Mouse (Mus musculus) kidney, embryonic 16.5 days (tissue): ENCODE results near the gene Mpp4. TPM values are rescaled to one million over a fixed set of nuclear protein-coding genes. Genes with fewer than 3 reads are reported as not detected.

Experiments used
- ATAC-seq: fragments of 200-750 bp; cut with Nextera tagmentation; 2 replicates; pipeline ENCODE4 v1.8.0; 2017; ENCODE audit warnings: moderate TSS enrichment; ENCODE audit not compliant: low FRiP score, low TSS enrichment
- H3K27ac ChIP-seq: fragments of 300-500 bp; sonication (generic); 2 replicates; pipeline ENCODE4 v1.5.1; 2014; ENCODE audit warnings: low read length
- H3K27me3 ChIP-seq: fragments of 300-500 bp; sonication (generic); 2 replicates; pipeline ENCODE4 v1.6.1; 2014; ENCODE audit warnings: low read length, control low read depth, mixed read lengths; ENCODE audit not compliant: insufficient read depth
- H3K36me3 ChIP-seq: fragments of 300-500 bp; sonication (generic); 2 replicates; pipeline ENCODE4 v1.6.1; 2014; ENCODE audit warnings: low read length, control low read depth, mixed read lengths; ENCODE audit not compliant: insufficient read depth
- H3K4me1 ChIP-seq: fragments of 300-500 bp; sonication (generic); 2 replicates; pipeline ENCODE4 v1.6.1; 2014; ENCODE audit warnings: low read length, control low read depth, mixed read lengths; ENCODE audit not compliant: insufficient read depth
- H3K4me2 ChIP-seq: fragments of 300-500 bp; sonication (generic); replicated peaks from 2 replicates; pipeline ENCODE4 v1.6.1; 2014; ENCODE audit warnings: low read depth, low read length
- H3K4me3 ChIP-seq: fragments of 300-500 bp; sonication (generic); 2 replicates; pipeline ENCODE4 v1.5.1; 2014; ENCODE audit warnings: mild to moderate bottlenecking, low read length
- H3K9ac ChIP-seq: fragments of 300-500 bp; sonication (generic); replicated peaks from 2 replicates; pipeline ENCODE4 v1.6.1; 2014; ENCODE audit warnings: low read length
- H3K9me3 ChIP-seq: fragments of 300-500 bp; sonication (generic); 2 replicates; pipeline ENCODE4 v1.6.1; 2016; ENCODE audit warnings: low read length, control low read depth
- WGBS: fragments of 180-500 bp; shearing (Covaris S2); extraction: QIAGEN DNeasy Blood & Tissue Kit; methylation state at CpG from one replicate; pipeline ENCODE4 v1.1.7; 2014; 5-methylcytosine and 5-hydroxymethylcytosine counted together
- polyA plus RNA-seq: library from polyadenylated mRNA; unstranded; fragments of >200 nt; fragmentation: Nextera tagmentation; extraction: Ambion mirVana; gene quantifications from 2 replicates; pipeline ENCODE4 v1.2.1, GENCODE M21; 2015

Gene Mpp4
- polyA plus RNA-seq: 0.48 and 0.65 TPM in 2 replicates

DNA sequence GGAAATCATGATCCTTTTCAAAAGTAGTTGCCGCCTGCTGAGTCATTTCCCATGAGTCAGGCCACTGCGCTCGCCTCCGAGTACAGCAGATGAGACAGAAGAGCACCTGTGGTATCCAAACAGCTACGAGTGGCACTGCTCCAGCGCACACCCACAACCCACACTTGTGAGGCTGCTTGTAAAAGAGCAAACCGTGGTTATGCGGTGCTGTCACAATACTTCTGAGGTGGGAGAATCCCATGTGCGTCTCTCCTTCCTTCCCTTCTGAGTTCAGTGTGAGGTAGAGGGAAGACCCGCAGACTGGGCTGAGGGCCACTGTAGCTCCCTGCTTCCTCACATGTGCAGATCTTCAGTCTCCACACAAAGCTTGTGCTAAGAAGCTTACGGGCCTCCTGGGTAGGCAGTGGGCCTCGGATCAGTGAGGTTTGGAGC lies at the start of gene Mpp4:
TSS of gene Mpp4 (minus strand) at position 360 of the 432 bp plus-strand sequence.
- Histone ChIP-seq H3K27me3 (no peaks in the 10 kb centered on the region), H3K9ac (no peak within 1 kb of the TSS), H3K4me2 (no peak within 1 kb of the TSS), H3K27ac (no peak within 1 kb of the TSS), H3K9me3 (no peaks in the 10 kb centered on the region), H3K36me3 (peaks cover 24% of the 10 kb centered on the region), H3K4me1 (peaks cover 2% of the 10 kb centered on the region; the same call in 1 of the 2 replicates), H3K4me3 (no peak within 1 kb of the TSS)
- WGBS: 78% methylated on average over 12 of the region's 12 CpGs
- ATAC-seq: no peak

DNA sequence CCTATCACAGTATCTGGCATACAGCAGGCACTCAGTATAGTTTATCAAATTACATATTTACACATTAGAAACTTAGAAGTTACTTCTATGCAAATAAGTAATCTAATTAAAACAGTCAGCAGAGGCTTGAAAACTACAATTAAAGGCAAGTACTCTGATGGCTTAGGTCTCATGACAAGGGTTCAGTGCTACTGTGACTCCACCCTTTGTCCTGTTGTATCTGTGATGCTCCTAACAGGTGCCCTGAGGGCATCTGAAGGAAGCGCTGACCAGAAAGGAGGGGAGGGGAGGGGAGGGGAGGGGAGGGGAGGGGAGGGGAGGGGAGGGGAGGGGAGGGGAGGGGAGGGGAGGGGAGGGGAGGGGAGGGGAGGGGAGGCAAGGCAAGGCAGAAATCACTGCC lies 49.8 kb upstream of the Mpp4 start:
- H3K27ac ChIP-seq: no peak overlapping the region
- no CpG with 5 or more reads among the region's 1 CpGs for WGBS
- peaks cover 8% of the 10 kb centered on the region; the same call in 1 of the 2 replicates for H3K36me3 ChIP-seq
- no peaks in the 10 kb centered on the region for H3K9me3 ChIP-seq
- no peak overlapping the region for H3K9ac ChIP-seq
- ATAC-seq: no peak
- H3K4me1 ChIP-seq: peaks cover 3% of the 10 kb centered on the region; the same call in 1 of the 2 replicates
- H3K4me2 ChIP-seq: no peak overlapping the region
- H3K27me3 ChIP-seq: no peaks in the 10 kb centered on the region
- no peak overlapping the region for H3K4me3 ChIP-seq

DNA sequence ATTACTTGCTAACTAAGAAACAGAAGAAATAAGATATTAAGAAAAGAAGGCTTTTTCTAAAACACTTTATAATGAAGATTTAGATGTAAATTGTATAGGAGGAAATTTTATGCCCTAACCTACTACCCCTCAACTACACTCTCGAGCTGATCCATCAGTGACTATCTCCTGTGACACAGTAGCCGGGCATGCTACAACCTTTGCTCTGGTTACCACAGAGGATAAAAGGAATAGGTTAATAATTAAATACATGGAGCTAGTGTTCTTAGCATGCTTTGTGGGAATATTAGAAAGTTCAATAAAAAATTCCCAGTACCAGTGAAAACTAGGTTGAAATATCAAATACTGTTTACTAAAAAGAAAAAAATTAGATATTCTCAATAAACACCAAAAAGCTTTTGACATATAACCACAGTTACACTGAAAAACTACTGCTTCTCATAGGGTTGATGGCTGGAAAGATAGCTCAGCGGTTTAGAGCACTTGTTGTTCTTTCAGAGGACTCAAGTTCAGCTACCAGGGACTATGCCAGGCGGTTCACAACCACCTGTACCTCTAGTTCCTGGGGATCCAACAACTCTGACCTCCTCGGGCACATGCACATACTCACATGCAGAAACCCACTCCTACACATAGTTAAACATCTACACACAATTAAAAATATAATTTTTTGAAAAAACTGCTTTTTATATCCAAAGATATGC lies 49.0 kb upstream of the Mpp4 start:
- WGBS: 52% methylated on average over 5 of the region's 5 CpGs
- no peaks in the 10 kb centered on the region for H3K9me3 ChIP-seq
- peaks cover 8% of the 10 kb centered on the region; the same call in 1 of the 2 replicates for H3K36me3 ChIP-seq
- H3K27me3 ChIP-seq: no peaks in the 10 kb centered on the region
- H3K27ac ChIP-seq: peak overlapping the region; percentile 77; the same call in 1 of the 2 replicates
- no peak overlapping the region for H3K4me3 ChIP-seq
- no peak overlapping the region for H3K4me2 ChIP-seq
- ATAC-seq: peak; percentile 88
- H3K9ac ChIP-seq: no peak overlapping the region
- peaks cover 3% of the 10 kb centered on the region; the same call in 1 of the 2 replicates for H3K4me1 ChIP-seq

DNA sequence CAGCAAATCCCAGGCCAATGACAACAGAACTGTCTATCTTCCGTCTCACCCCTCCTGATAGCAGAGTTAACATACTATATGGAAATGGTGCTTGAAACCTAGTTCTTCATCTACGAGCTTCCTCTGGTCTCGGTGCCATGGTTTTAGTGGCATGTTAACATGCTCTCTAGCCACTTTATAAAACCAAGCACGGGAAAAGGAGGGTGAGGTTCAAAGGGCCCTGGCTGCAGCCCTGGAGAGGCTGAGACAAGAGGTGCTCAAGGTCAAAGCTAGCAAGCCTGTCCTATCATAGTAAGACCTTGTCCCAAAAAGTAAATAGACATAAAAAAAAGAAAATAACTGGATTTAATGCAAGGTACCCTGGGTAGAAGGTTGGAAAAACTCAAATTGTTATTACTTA lies 48.5 kb upstream of the Mpp4 start:
- H3K9ac ChIP-seq: no peak overlapping the region
- no peak overlapping the region for H3K27ac ChIP-seq
- peaks cover 3% of the 10 kb centered on the region; the same call in 1 of the 2 replicates for H3K4me1 ChIP-seq
- ATAC-seq: peak; percentile 39; the same call in 1 of the 2 replicates
- H3K4me2 ChIP-seq: no peak overlapping the region
- WGBS: 74% methylated on average over 4 of the region's 4 CpGs
- H3K4me3 ChIP-seq: no peak overlapping the region
- no peaks in the 10 kb centered on the region for H3K27me3 ChIP-seq
- H3K9me3 ChIP-seq: no peaks in the 10 kb centered on the region
- peaks cover 8% of the 10 kb centered on the region; the same call in 1 of the 2 replicates for H3K36me3 ChIP-seq

DNA sequence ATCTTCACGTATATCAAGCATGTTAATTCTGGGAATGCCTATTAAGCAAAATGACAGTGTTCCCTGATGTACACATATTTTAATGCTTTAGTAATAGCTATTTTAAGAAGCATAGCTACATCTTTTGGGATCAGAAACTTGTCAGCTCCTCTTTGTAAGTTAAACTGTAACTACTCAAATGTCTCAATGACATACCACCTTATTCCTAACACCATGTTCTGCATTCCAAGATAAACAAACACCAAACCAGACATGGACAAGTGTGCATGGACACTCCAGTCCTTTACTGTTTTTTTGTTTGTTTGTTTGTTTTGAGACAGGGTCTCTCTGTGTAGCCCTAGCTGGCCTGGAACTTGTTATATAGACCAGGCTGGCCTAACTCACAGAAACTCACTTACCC lies 45.1 kb upstream of the Mpp4 start:
- WGBS: 85% methylated on average over 1 of the region's 1 CpGs

DNA sequence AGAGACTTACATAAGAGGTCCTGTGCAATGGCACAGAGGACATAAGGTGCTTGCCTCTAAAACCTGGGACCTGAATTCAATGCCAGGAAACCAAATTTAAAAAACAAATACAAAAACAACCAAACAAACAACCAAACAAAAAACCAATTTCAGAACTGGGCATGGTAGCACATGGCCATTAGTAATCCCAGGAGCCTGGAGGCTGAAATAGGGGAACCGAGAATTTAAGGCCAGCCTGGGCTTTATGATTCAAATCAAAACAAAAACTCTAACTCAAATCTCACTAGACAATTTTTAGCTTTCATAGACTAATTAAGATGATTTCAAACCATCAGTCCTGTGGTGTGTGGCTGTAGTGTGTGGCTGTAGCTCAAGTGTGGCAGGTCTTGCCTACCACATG lies 41.3 kb upstream of the Mpp4 start:
- WGBS: 90% methylated on average over 1 of the region's 1 CpGs

More for the DNA sequence above, 45.1 kb upstream of the Mpp4 start:
- Histone ChIP-seq H3K4me1 (peaks cover 3% of the 10 kb centered on the region; the same call in 1 of the 2 replicates), H3K9me3 (no peaks in the 10 kb centered on the region), H3K36me3 (peaks cover 8% of the 10 kb centered on the region; the same call in 1 of the 2 replicates), H3K27me3 (no peaks in the 10 kb centered on the region), H3K9ac (no peak overlapping the region), H3K27ac (no peak overlapping the region), H3K4me3 (no peak overlapping the region), H3K4me2 (no peak overlapping the region)
- ATAC-seq: no peak

DNA sequence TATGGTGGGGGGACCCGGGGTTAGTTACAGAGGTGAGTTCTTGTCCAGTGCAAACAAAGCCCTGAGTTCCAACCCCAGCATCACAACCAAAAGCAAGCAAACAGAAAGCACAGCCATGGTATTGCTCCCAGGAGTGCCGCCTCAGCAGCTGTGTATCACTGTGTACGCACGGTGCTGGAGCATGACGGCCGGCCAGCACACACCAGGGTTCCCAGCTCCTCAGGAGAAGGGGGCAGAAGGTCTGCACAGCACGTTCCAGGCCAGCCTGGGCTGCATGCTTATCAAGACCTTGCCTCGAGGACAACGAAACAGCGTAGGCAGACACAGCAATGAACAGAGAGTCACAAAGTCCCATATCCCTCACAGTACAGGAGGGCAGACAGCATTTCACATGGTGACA lies 39.2 kb upstream of the Mpp4 start:
- 92% methylated on average over 10 of the region's 10 CpGs for WGBS

More for the DNA sequence above, 41.3 kb upstream of the Mpp4 start:
- no peaks in the 10 kb centered on the region for H3K9me3 ChIP-seq
- H3K27ac ChIP-seq: no peak overlapping the region
- no peaks in the 10 kb centered on the region for H3K27me3 ChIP-seq
- no peak overlapping the region for H3K9ac ChIP-seq
- no peak overlapping the region for H3K4me2 ChIP-seq
- H3K4me3 ChIP-seq: no peak overlapping the region
- peaks cover 9% of the 10 kb centered on the region for H3K36me3 ChIP-seq
- no peak for ATAC-seq
- H3K4me1 ChIP-seq: no peaks in the 10 kb centered on the region

DNA sequence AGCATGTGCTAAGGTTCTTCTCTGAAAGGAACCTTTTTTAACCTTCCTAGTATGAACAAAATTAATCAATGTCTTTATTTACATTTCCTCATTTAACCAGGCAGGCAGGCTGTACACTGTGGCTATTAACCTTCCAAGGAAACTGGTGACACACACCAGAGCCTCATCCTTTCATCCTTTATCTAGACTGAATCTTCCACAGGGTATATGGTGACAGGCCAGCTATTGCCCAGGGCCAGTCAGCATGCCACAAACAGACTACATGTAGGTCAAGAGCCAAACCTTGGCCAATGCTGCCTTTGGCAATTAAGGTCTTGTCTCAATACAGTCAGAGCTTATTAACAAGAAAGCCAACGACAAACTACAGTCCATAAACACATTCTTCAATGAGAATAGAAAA lies 38.4 kb upstream of the Mpp4 start:
- H3K4me1 ChIP-seq: no peaks in the 10 kb centered on the region
- no peaks in the 10 kb centered on the region for H3K9me3 ChIP-seq
- no peak for ATAC-seq
- no peak overlapping the region for H3K9ac ChIP-seq
- peaks cover 9% of the 10 kb centered on the region; the same call in 1 of the 2 replicates for H3K36me3 ChIP-seq
- 80% methylated on average over 1 of the region's 1 CpGs for WGBS
- no peaks in the 10 kb centered on the region for H3K27me3 ChIP-seq
- no peak overlapping the region for H3K27ac ChIP-seq
- H3K4me3 ChIP-seq: no peak overlapping the region
- no peak overlapping the region for H3K4me2 ChIP-seq

More for the DNA sequence above, 39.2 kb upstream of the Mpp4 start:
- no peak overlapping the region for H3K27ac ChIP-seq
- H3K4me1 ChIP-seq: no peaks in the 10 kb centered on the region
- H3K27me3 ChIP-seq: no peaks in the 10 kb centered on the region
- no peak overlapping the region for H3K9ac ChIP-seq
- no peak for ATAC-seq
- no peak overlapping the region for H3K4me3 ChIP-seq
- no peaks in the 10 kb centered on the region for H3K9me3 ChIP-seq
- no peak overlapping the region for H3K4me2 ChIP-seq
- peaks cover 5% of the 10 kb centered on the region; the same call in 1 of the 2 replicates for H3K36me3 ChIP-seq

DNA sequence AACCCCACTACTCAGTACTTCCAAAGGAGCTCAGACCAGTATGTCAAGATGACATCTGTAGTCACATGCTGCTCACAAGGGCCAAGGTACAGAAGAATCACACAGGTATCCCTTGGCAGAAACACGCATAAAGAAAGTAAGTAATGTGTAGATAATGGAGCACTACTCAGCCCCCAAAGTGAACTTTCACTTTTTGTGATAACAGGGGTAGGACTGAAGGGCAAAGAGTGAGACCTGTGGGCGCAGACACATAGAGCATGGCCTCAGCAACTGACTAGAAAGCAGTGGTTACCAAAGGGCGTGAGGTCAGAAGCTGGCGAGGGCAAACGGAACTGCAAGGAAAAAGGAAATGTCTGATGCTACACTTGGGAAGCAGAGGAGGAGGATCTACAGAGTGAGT lies 37.8 kb upstream of the Mpp4 start:
- no peaks in the 10 kb centered on the region for H3K9me3 ChIP-seq
- no peak overlapping the region for H3K27ac ChIP-seq
- ATAC-seq: no peak
- H3K36me3 ChIP-seq: peaks cover 11% of the 10 kb centered on the region
- no peak overlapping the region for H3K4me3 ChIP-seq
- 83% methylated on average over 5 of the region's 5 CpGs for WGBS
- no peak overlapping the region for H3K9ac ChIP-seq
- H3K4me2 ChIP-seq: no peak overlapping the region
- H3K27me3 ChIP-seq: no peaks in the 10 kb centered on the region
- no peaks in the 10 kb centered on the region for H3K4me1 ChIP-seq

DNA sequence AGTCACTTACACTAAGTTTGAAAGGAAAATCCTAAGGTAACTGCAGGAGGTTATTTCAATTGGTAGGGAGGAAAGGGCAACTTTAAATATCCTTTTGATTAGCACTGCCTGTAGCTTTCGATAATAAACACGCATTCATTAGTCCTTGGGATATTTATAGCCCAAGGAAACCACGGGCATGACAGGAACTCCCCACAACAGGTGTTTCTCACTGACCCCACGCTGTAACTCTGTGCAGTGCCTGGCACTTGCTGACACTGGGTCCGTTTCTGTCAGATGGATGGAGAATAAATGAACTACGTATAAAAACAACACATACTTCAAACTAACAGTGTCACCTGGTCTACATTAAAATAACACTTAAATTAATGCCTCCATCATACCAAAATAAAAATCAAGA lies 31.8 kb upstream of the Mpp4 start:
- H3K4me2 ChIP-seq: no peak overlapping the region
- WGBS: 24% methylated on average over 6 of the region's 6 CpGs
- H3K4me3 ChIP-seq: no peak overlapping the region
- H3K4me1 ChIP-seq: no peaks in the 10 kb centered on the region
- ATAC-seq: no peak
- no peaks in the 10 kb centered on the region for H3K9me3 ChIP-seq
- no peaks in the 10 kb centered on the region for H3K27me3 ChIP-seq
- H3K9ac ChIP-seq: no peak overlapping the region
- peaks cover 19% of the 10 kb centered on the region for H3K36me3 ChIP-seq
- H3K27ac ChIP-seq: no peak overlapping the region
